Mouse (Mus musculus) CH12.LX (cell line): ENCODE results near the gene Ank3. TPM values are rescaled to one million over a fixed set of nuclear protein-coding genes. Genes with fewer than 3 reads are reported as not detected.
A peak's percentile ranks its signal among the peaks of the same experiment; 100 is the strongest.

Source experiments
- DNase-seq: peaks from one replicate; pipeline ENCODE4 v3.0.0-alpha.2; 2013; ENCODE audit errors: extremely low read depth
- H3K27ac ChIP-seq: 2 replicates; pipeline ENCODE4 v1.5.1; 2012; ENCODE audit warnings: low read depth, mild to moderate bottlenecking, control low read depth, moderate library complexity; ENCODE audit not compliant: insufficient read depth
- H3K27me3 ChIP-seq: replicated peaks from 2 replicates; pipeline ENCODE3; 2012; ENCODE audit warnings: inconsistent platforms
- H3K36me3 ChIP-seq, 2 experiments: replicated peaks in 1 of 2; 2 replicates each; pipeline versions ENCODE3 to v1.6.1; 2012; ENCODE audit warnings: inconsistent platforms in 1 of 2, low read length in 1 of 2, mild to moderate bottlenecking in 1 of 2, mixed read lengths in 1 of 2, moderate library complexity in 1 of 2; ENCODE audit not compliant: control insufficient read depth in 1 of 2, insufficient read depth in 1 of 2
- H3K4me1 ChIP-seq, 2 experiments: 2 replicates each; pipeline ENCODE4 v1.6.1; 2012; ENCODE audit warnings: inconsistent platforms in 1 of 2, moderate library complexity in 1 of 2; ENCODE audit not compliant: insufficient read depth in 2 of 2, control insufficient read depth in 1 of 2
- H3K4me2 ChIP-seq: 2 replicates; pipeline ENCODE4 v1.6.1; 2012; ENCODE audit warnings: low read depth, mild to moderate bottlenecking, control low read depth; ENCODE audit not compliant: poor library complexity, insufficient read depth, severe bottlenecking
- H3K4me3 ChIP-seq, 3 experiments: fragments of 150-350 bp in 1 of 3; sonication (generic) in 1 of 3; replicated peaks in 1 of 3; 2 replicates each; pipeline versions ENCODE3 to v1.5.1; 2011 to 2012; ENCODE audit warnings: low read depth in 2 of 3, low read length in 2 of 3, mild to moderate bottlenecking in 2 of 3, moderate library complexity in 2 of 3, control low read depth in 1 of 3, improper control_type of control experiment in 1 of 3, inconsistent platforms in 1 of 3, mixed read lengths in 1 of 3; ENCODE audit not compliant: poor library complexity in 1 of 3
- H3K79me2 ChIP-seq: replicated peaks from 2 replicates; pipeline ENCODE4 v1.6.1; 2012; ENCODE audit warnings: mild to moderate bottlenecking, moderate library complexity; ENCODE audit not compliant: control insufficient read depth, poor library complexity, insufficient read depth, severe bottlenecking; ENCODE audit errors: extremely low read depth
- H3K9ac ChIP-seq: 2 replicates; pipeline ENCODE4 v1.6.1; 2012; ENCODE audit warnings: low read depth, mild to moderate bottlenecking, control low read depth, moderate library complexity; ENCODE audit not compliant: insufficient read depth
- H3K9me3 ChIP-seq: replicated peaks from 2 replicates; pipeline ENCODE3; 2012; ENCODE audit warnings: low read length, inconsistent platforms, mixed read lengths
- CTCF ChIP-seq, 2 experiments: IDR thresholded peaks in 1 of 2; conservative IDR thresholded peaks in 1 of 2; 2 replicates each; pipeline ENCODE4 v1.5.1; 2011 to 2012; ENCODE audit warnings: low read depth in 2 of 2, low read length in 2 of 2, improper control_type of control experiment in 1 of 2, inconsistent platforms in 1 of 2, mild to moderate bottlenecking in 1 of 2, moderate library complexity in 1 of 2
- EP300 ChIP-seq: IDR thresholded peaks from 2 replicates; pipeline ENCODE4 v1.6.1; 2011; ENCODE audit warnings: low read length, improper control_type of control experiment
- GABPA ChIP-seq: IDR thresholded peaks from 2 replicates; pipeline ENCODE4 v1.6.1; 2012; ENCODE audit warnings: low read depth, low read length, improper control_type of control experiment, inconsistent platforms; ENCODE audit not compliant: insufficient replicate concordance
- HCFC1 ChIP-seq: IDR thresholded peaks from 2 replicates; pipeline ENCODE4 v1.6.1; 2012; ENCODE audit warnings: low read depth, mild to moderate bottlenecking, inconsistent platforms, low read length, improper control_type of control experiment
- IRF4 ChIP-seq: IDR thresholded peaks from 2 replicates; pipeline ENCODE4 v1.6.1; 2014; ENCODE audit warnings: low read depth, mild to moderate bottlenecking, inconsistent platforms, low read length, improper control_type of control experiment
- JUND ChIP-seq: conservative IDR thresholded peaks from 2 replicates; pipeline ENCODE4 v1.6.1; 2011; ENCODE audit warnings: low read depth, low read length, improper control_type of control experiment
- KAT2A ChIP-seq: IDR thresholded peaks from 2 replicates; pipeline ENCODE4 v1.6.1; 2012; ENCODE audit warnings: low read length, improper control_type of control experiment, inconsistent platforms; ENCODE audit not compliant: insufficient replicate concordance
- MAX ChIP-seq: IDR thresholded peaks from 2 replicates; pipeline ENCODE4 v1.6.1; 2011; ENCODE audit warnings: low read length, improper control_type of control experiment
- MAZ ChIP-seq: IDR thresholded peaks from 2 replicates; pipeline ENCODE4 v1.6.1; 2012; ENCODE audit warnings: low read depth, mild to moderate bottlenecking, inconsistent platforms, low read length, improper control_type of control experiment, moderate library complexity
- NRF1 ChIP-seq: IDR thresholded peaks from 2 replicates; pipeline ENCODE4 v1.6.1; 2014; ENCODE audit warnings: low read depth, mild to moderate bottlenecking, inconsistent platforms, low read length, improper control_type of control experiment, moderate library complexity
- POLR2AphosphoS2 ChIP-seq: IDR thresholded peaks from 2 replicates; pipeline ENCODE4 v1.6.1; 2011; ENCODE audit warnings: low read depth, low read length, improper control_type of control experiment
- RAD21 ChIP-seq: IDR thresholded peaks from 2 replicates; pipeline ENCODE4 v1.6.1; 2011; ENCODE audit warnings: low read depth, mild to moderate bottlenecking, low read length, improper control_type of control experiment, moderate library complexity
- SMC3 ChIP-seq: IDR thresholded peaks from 2 replicates; pipeline ENCODE4 v1.6.1; 2011; ENCODE audit warnings: low read depth, low read length, improper control_type of control experiment
- ZKSCAN1 ChIP-seq: IDR thresholded peaks from 2 replicates; pipeline ENCODE4 v1.6.1; 2012; ENCODE audit warnings: low read depth, inconsistent platforms, low read length, improper control_type of control experiment, borderline replicate concordance
- ZMIZ1 ChIP-seq: IDR thresholded peaks from 2 replicates; pipeline ENCODE4 v1.6.1; 2012; ENCODE audit warnings: low read depth, mild to moderate bottlenecking, inconsistent platforms, low read length, improper control_type of control experiment
- dilution Hi-C: fragments of 300-500 bp; cut with MboI; formaldehyde crosslinking; loops from 2 replicates; pipeline ENCODE4 v1.14.3; 2020; ENCODE audit warnings: low sequenced_read_pairs; ENCODE audit not compliant: extremely low pct_unique_long_range_greater_than_20kb, extremely low pct_ligation_motif_present
- in situ Hi-C: fragments of 300-500 bp; cut with MboI; formaldehyde crosslinking; loops from 3 replicates; pipeline ENCODE4 v1.14.3; 2019; ENCODE audit warnings: low sequenced_read_pairs, low pct_ligation_motif_present, low pct_unique_long_range_greater_than_20kb, mixed read lengths
- polyA plus RNA-seq: library from polyadenylated mRNA; unstranded; fragments of >175 nt; gene quantifications from 2 replicates; pipeline ENCODE4 v1.2.1, GENCODE M21; 2012; ENCODE audit warnings: low read depth; ENCODE audit not compliant: insufficient read length
- total RNA-seq, 2 experiments: library from RNA; depleted of rRNA; stranded (reverse); fragments of 300-350 nt in 1 of 2; fragments of >200 nt in 1 of 2; gene quantifications; 2 replicates each; pipeline ENCODE4 v1.2.3; 2012 to 2014

The Ank3 gene
- total and polyA plus RNA-seq, 3 experiments = 4.7 to 8.3 (median 6.2) TPM

DNA sequence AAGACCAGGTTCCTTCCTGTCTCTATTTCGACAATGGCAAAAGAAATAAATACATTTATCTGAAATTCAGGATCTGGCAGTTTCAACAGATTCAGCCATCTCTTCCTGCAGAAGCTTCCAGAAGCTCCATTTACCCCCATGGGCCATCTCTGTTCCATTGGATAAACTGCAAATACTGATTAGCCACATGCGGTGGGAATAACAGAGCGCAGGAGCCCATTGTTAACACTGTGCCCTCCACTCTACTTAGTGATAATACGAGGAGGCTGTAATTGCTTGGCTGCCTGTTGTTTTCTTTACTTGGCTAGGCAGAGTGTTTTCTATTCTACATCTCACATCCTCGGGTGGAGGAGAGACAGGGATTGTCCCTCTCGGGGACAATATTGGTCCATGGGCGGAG is 174.5 kb downstream of the Ank3 start:
- Histone ChIP-seq H3K36me3 (peaks cover 0 to 15% of the 10 kb centered on the region in 2 experiments), H3K9ac (no peak overlapping the region), H3K4me2 (no peak overlapping the region), H3K27me3 (no peaks in the 10 kb centered on the region), H3K79me2 (no peaks in the 10 kb centered on the region), H3K4me1 (peaks cover 3 to 53% of the 10 kb centered on the region in 2 experiments; a peak in 2 of 4 replicates), H3K9me3 (no peaks in the 10 kb centered on the region), H3K4me3 (no peak overlapping the region), H3K27ac (no peak overlapping the region)
- in situ Hi-C loops (no loop called here), dilution Hi-C loops (no loop called here)
- no peak for TF ChIP-seq EP300
- TF ChIP-seq MAZ = no peak
- no peak for TF ChIP-seq GABPA
- TF ChIP-seq IRF4 = no peak
- DNase-seq = no peak

DNA sequence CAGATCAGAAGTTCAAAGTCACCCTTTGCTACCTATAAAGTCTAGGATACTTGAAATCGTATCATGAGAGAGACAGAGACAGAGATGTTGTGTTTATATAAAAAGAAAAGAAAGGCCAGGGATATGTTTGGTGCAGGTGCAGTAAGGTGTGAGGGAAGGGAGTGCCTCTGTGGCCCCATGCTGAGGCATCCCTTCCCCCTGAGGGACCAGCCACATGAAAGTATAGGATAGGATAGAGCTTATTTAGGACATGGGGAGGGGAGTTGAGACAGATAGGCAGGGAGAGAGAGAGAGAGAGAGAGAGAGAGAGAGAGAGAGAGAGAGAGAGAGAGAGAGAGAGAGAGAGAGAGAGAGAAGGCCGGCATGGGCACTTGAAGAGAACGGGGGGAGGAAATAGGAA is 175.2 kb downstream of the Ank3 start:
- Histone ChIP-seq H3K79me2 (no peaks in the 10 kb centered on the region), H3K9ac (no peak overlapping the region), H3K4me1 (peaks cover 3 to 53% of the 10 kb centered on the region in 2 experiments; a peak in 2 of 4 replicates), H3K4me2 (peak overlapping the region; percentile 0; the same call in 1 of the 2 replicates), H3K4me3 (no peak overlapping the region), H3K9me3 (no peaks in the 10 kb centered on the region), H3K27ac (no peak overlapping the region), H3K36me3 (peaks cover 0 to 17% of the 10 kb centered on the region in 2 experiments), H3K27me3 (no peaks in the 10 kb centered on the region)
- no peak for TF ChIP-seq GABPA
- TF ChIP-seq HCFC1 = no peak
- no peak for TF ChIP-seq SMC3
- no peak for TF ChIP-seq ZMIZ1
- no peak for TF ChIP-seq MAX
- TF ChIP-seq CTCF (conservative IDR thresholded peaks at IDR 0.05 in 1 of 2, IDR thresholded peaks at IDR 0.05 in 1 of 2; ENCODE audit: low read depth in 2 of 2, low read length in 2 of 2) = no peak
- TF ChIP-seq POLR2AphosphoS2 = no peak
- no peak for TF ChIP-seq NRF1
- no peak for TF ChIP-seq JUND
- no peak for TF ChIP-seq ZKSCAN1
- TF ChIP-seq KAT2A = no peak
- TF ChIP-seq RAD21 = no peak
- no peak for TF ChIP-seq MAZ
- no peak for TF ChIP-seq IRF4
- in situ Hi-C loops (no loop called here), dilution Hi-C loops (no loop called here)
- no peak for DNase-seq
